Mouse (Mus musculus) bone marrow, adult 2 months (tissue): ENCODE data around the gene Mthfr.

Source experiments
- CTCF ChIP-seq: fragments of 200-500 bp; IDR thresholded peaks from 2 replicates; pipeline ENCODE4 v1.5.1; 2011; ENCODE audit warnings: low read length, control low read depth; ENCODE audit not compliant: control insufficient read depth, insufficient read depth
- POLR2A ChIP-seq: fragments of 200-500 bp; IDR thresholded peaks from 2 replicates; pipeline ENCODE4 v1.6.1; 2011; ENCODE audit warnings: low read depth, mild to moderate bottlenecking, control low read depth, low read length, borderline replicate concordance; ENCODE audit not compliant: control insufficient read depth

DNA sequence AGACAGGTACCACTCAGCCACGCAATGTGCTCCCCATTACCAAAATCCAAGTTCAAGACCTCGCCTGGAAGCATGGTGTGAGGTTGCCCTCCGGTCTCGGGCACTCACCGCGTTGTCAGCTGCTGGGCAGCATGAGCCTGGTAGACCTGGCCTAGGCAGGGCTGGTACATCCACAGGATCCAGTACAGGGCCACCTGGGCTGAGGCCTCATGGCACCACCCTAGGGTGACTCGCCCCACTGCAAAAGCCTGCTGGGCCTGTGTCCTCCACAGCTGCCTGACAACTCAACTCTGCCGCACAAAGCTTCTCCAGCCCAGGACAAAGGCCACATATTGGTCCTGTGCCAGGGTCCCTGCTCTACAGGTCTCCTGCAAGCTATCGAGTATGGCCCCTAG, 22.2 kb downstream of the Mthfr start:
- TF ChIP-seq POLR2A = no peak
- TF ChIP-seq CTCF = no peak
